Mouse (Mus musculus) kidney, adult 2 months (tissue): ENCODE results near the gene Pck2. TPM values are rescaled to one million over a fixed set of nuclear protein-coding genes. Genes with fewer than 3 reads are reported as not detected.
A peak's percentile ranks its signal among the peaks of the same experiment; 100 is the strongest.

ENCODE experiments used
- DNase-seq: peaks from one replicate; pipeline ENCODE4 v3.0.0; 2021
- H3K27ac ChIP-seq: fragments of 200-500 bp; 2 replicates; pipeline ENCODE4 v1.5.1; 2012; ENCODE audit warnings: low read depth, low read length, control low read depth, inconsistent platforms; ENCODE audit not compliant: insufficient read depth
- H3K27me3 ChIP-seq: fragments of 200-500 bp; replicated peaks from 2 replicates; pipeline ENCODE4 v1.6.1; 2012; ENCODE audit warnings: mild to moderate bottlenecking, moderate library complexity, low read length, inconsistent platforms; ENCODE audit not compliant: control insufficient read depth, insufficient read depth
- H3K36me3 ChIP-seq: fragments of 200-500 bp; 2 replicates; pipeline ENCODE4 v1.6.1; 2012; ENCODE audit warnings: mild to moderate bottlenecking, moderate library complexity, low read length, inconsistent platforms; ENCODE audit not compliant: control insufficient read depth, insufficient read depth
- H3K4me1 ChIP-seq: fragments of 200-500 bp; 2 replicates; pipeline ENCODE4 v1.6.1; 2011; ENCODE audit warnings: low read length; ENCODE audit not compliant: control insufficient read depth, insufficient read depth
- H3K4me3 ChIP-seq: fragments of 200-500 bp; 2 replicates; pipeline ENCODE4 v1.5.1; 2011; ENCODE audit warnings: mild to moderate bottlenecking, low read depth, low read length, control low read depth; ENCODE audit not compliant: insufficient read depth
- CTCF ChIP-seq: fragments of 200-500 bp; conservative IDR thresholded peaks from 2 replicates; pipeline ENCODE4 v1.5.1; 2011; ENCODE audit warnings: low read depth, mild to moderate bottlenecking, control low read depth, low read length, moderate library complexity, mixed read lengths; ENCODE audit not compliant: insufficient read depth, insufficient read length
- POLR2A ChIP-seq: fragments of 200-500 bp; IDR thresholded peaks from one replicate; pipeline ENCODE4 v1.6.1; 2011; ENCODE audit warnings: low read depth, low read length, control low read depth
- WGBS: fragments of 180-500 bp; shearing (Covaris S2); methylation state at CpG from one replicate; pipeline ENCODE4 v1.1.7; 2018; 5-methylcytosine and 5-hydroxymethylcytosine counted together
- polyA plus RNA-seq: library from polyadenylated mRNA; depleted of rRNA; stranded (reverse); fragments of >200 nt; gene quantifications from 2 replicates; pipeline ENCODE4 v1.2.3, GENCODE M21; 2012

The Pck2 gene
- polyA plus RNA-seq, 1 experiment = 22.9 TPM

- TF ChIP-seq CTCF (no peak), POLR2A (no peak)
- no peak overlapping the region for H3K27ac ChIP-seq
- WGBS = 91% methylated on average over 8 of the region's 8 CpGs
These were observed 11.7 kb downstream of the Pck2 start for GRCm38 (mm10) chr14:55551794-55552193.

GRCm38 (mm10) chr14:55554635-55555034 lies 14.6 kb downstream of the Pck2 start:
- peaks cover 4% of the 10 kb centered on the region for H3K4me1 ChIP-seq
- TF ChIP-seq POLR2A (no peak), CTCF (no peak)
- H3K27me3 ChIP-seq = no peaks in the 10 kb centered on the region
- H3K4me3 ChIP-seq = no peak overlapping the region
- H3K27ac ChIP-seq = no peak overlapping the region
- no peak for DNase-seq
- no peaks in the 10 kb centered on the region for H3K36me3 ChIP-seq

More at GRCm38 (mm10) chr14:55551794-55552193, 11.7 kb downstream of the Pck2 start:
- Histone ChIP-seq H3K36me3 (no peaks in the 10 kb centered on the region; the same call in 1 of the 2 replicates), H3K27me3 (no peaks in the 10 kb centered on the region), H3K4me1 (no peaks in the 10 kb centered on the region; the same call in 1 of the 2 replicates), H3K4me3 (no peak overlapping the region)
- no peak for DNase-seq

- TF ChIP-seq POLR2A (no peak), CTCF (no peak)
- peaks cover 4% of the 10 kb centered on the region for H3K4me1 ChIP-seq
- 87% methylated on average over 3 of the region's 3 CpGs for WGBS
- no peaks in the 10 kb centered on the region for H3K27me3 ChIP-seq
- no peak for DNase-seq
- no peak overlapping the region for H3K4me3 ChIP-seq
- H3K27ac ChIP-seq = no peak overlapping the region
- no peaks in the 10 kb centered on the region for H3K36me3 ChIP-seq
These were observed 15.7 kb downstream of the Pck2 start for GRCm38 (mm10) chr14:55555788-55556187.

GRCm38 (mm10) chr14:55557003-55557402 lies 16.9 kb downstream of the Pck2 start:
- Histone ChIP-seq H3K4me3 (no peak overlapping the region), H3K27me3 (no peaks in the 10 kb centered on the region), H3K27ac (peak overlapping the region; percentile 91), H3K4me1 (peaks cover 12% of the 10 kb centered on the region), H3K36me3 (no peaks in the 10 kb centered on the region)
- 11% methylated on average over 5 of the region's 5 CpGs for WGBS
- TF ChIP-seq CTCF = peak; percentile 96
- TF ChIP-seq POLR2A = no peak
- DNase-seq = peak; percentile 93

GRCm38 (mm10) chr14:55557587-55557986 lies 17.5 kb downstream of the Pck2 start:
- TF ChIP-seq POLR2A = no peak
- peak; percentile 54 for DNase-seq
- WGBS = 74% methylated on average over 3 of the region's 3 CpGs
- Histone ChIP-seq H3K36me3 (no peaks in the 10 kb centered on the region), H3K4me1 (peaks cover 12% of the 10 kb centered on the region), H3K4me3 (no peak overlapping the region), H3K27ac (peak overlapping the region; percentile 91), H3K27me3 (no peaks in the 10 kb centered on the region)

- Histone ChIP-seq H3K27ac (no peak overlapping the region), H3K4me1 (peaks cover 12% of the 10 kb centered on the region), H3K36me3 (no peaks in the 10 kb centered on the region; the same call in 1 of the 2 replicates), H3K4me3 (no peak overlapping the region), H3K27me3 (no peaks in the 10 kb centered on the region)
- no peak for DNase-seq
- 50% methylated on average over 6 of the region's 6 CpGs for WGBS
- TF ChIP-seq CTCF = no peak
- no peak for TF ChIP-seq POLR2A
These were observed 18.8 kb downstream of the Pck2 start for GRCm38 (mm10) chr14:55558740-55559448.

GRCm38 (mm10) chr14:55559799-55560201 lies 19.7 kb downstream of the Pck2 start, which contains the start of gene Dcaf11:
TSS of gene Dcaf11 (plus strand) at chr14:55560006.
- Histone ChIP-seq H3K36me3 (no peaks in the 10 kb centered on the region; the same call in 1 of the 2 replicates), H3K27ac (peak within 1 kb of the TSS; percentile 98), H3K4me1 (peaks cover 12% of the 10 kb centered on the region), H3K4me3 (peak within 1 kb of the TSS; percentile 79), H3K27me3 (no peaks in the 10 kb centered on the region)
- peak; percentile 97 for DNase-seq
- WGBS = under 1% methylated on average over 27 of the region's 27 CpGs
- TF ChIP-seq POLR2A = peak; percentile 91
- 0 out of 2 replicates have a peak, but pooled peaks have one; percentile 8 for TF ChIP-seq CTCF
